Mouse (Mus musculus): ENCODE measurements around the gene En2. TPM values are rescaled to one million over a fixed set of nuclear protein-coding genes. Genes with fewer than 3 reads are reported as not detected.

The En2 gene
- polyA plus RNA-seq (2014; fragmentation: Illumina TruSeq; extraction: RNeasy Lipid Tissue Mini Kit (QIAGEN cat#74804); ENCODE audit: low read depth, low replicate concordance): not detected

DNA sequence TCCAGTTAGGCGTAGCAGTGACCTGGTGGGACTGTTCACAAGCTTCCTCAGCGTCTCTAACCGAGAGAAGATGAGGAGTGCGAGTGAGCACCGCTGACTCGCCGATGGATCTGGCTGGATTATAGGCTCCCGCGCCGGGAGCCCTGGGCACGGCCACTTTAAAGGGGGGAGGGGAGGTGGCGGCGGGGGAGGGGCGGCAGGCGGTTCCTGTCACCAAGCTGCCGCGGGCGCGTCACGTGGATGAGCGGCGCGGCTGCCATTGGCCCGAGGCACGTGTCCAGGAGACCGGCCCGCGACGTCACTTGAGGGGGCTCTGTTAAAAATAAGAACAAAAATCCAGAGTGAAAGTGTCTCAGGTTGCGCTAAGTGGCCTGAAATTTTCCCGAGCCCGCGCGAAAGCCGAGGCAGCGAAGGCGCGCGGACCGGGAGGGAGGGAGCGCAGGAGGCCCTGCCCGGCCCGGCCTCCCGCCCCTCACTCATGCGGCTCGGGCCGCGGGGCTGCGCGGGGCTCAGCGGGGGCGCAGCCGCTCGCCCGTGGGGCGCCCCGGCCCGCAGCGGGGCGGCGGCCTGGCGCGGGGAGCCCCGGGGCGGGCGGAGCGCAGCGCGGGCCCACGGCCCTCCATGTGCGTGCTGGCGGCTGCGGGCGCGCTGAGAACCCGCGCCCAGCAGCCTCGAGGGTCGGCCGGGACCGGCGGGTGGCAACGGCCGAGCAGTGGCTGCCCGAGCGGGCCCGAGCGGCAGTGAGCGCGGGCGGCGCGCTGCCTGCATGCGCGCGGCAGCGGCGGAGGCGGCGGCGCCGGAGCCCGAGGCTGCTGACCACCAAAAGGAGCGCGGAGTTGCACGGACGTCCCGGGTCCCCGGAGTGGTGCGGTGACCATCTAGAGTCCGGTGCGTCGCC lies at the start of gene En2:
TSS of gene En2 (plus strand) at position 337 of the 898 bp plus-strand sequence.

Other genes with a start within 250 kb of the En2 start
- 588 TPM for gene Insig1, start 94.3 kb upstream of the En2 start, polyA plus RNA-seq (2014; fragmentation: Illumina TruSeq; extraction: RNeasy Lipid Tissue Mini Kit (QIAGEN cat#74804); ENCODE audit: low read depth, low replicate concordance)
- not detected for gene Cnpy1, start 80.1 kb downstream of the En2 start, polyA plus RNA-seq (2014; fragmentation: Illumina TruSeq; extraction: RNeasy Lipid Tissue Mini Kit (QIAGEN cat#74804); ENCODE audit: low read depth, low replicate concordance)
- gene Rbm33, start 151.4 kb downstream of the En2 start, polyA plus RNA-seq (2014; fragmentation: Illumina TruSeq; extraction: RNeasy Lipid Tissue Mini Kit (QIAGEN cat#74804); ENCODE audit: low read depth, low replicate concordance): 28.3 TPM

Measured in liver, adult 10 weeks (tissue).